Mouse (Mus musculus): ENCODE results near the gene Lepr. TPM values are rescaled to one million over a fixed set of nuclear protein-coding genes. Genes with fewer than 3 reads are reported as not detected.
"Not testable (repeated sequence)": the region's sequence is repeated elsewhere in the genome, so short reads cannot be mapped to it uniquely, and the experiment has no call there.

Gene Lepr
- total RNA-seq, 2 experiments from 2014 or later: 3.7 to 3.8 TPM

DNA sequence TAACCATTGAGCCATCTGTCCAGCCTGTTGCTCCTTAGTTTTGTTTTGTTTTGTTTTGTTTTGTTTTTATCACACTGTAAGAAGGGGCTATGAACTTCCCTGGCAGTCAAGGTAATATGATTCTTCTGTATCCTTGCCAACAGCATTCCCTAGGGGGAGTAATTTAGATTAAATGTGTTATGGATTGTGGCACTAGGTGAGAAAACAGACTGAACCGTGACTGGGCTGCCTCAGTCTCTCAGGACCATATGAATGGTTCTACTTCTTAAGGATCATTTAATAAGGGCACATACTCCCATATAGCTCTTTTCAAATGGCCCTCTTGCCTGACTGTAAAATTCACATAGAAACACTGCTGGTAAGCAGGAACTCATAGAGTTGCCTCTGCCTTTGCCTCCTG lies 4.6 kb upstream of the Lepr start:
- intact Hi-C loops (cut with DNase I): no loop called here

DNA sequence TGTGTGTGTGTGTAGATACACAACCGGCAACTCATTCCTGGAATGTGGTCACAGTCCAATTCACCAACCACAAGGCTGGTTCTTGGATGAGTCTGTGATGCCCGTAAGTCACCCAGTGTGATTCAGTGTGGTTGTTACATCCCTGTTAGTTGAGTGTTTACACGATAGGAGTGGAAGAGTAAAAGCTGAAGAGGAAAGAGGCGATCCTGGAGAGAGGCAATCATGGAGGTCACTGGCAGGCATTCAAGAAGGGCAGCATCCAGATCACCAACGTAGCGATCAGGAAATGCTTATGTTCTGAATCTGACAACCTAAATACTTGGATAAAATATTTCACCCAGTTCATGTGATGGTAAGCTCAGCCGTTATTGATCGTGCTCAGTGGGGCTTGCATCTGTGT lies 1.9 kb upstream of the Lepr start:
- intact Hi-C loops (cut with DNase I): no loop called here
- DNase-seq (ENCODE audit: low spot score in 2 of 2): no peak

More for the DNA sequence above, 4.6 kb upstream of the Lepr start:
- DNase-seq (ENCODE audit: low spot score in 2 of 2): no peak

GRCm38 (mm10) chr4:101715805-101716204 lies 1.4 kb upstream of the Lepr start:
- intact Hi-C loops (cut with DNase I): no loop called here
- DNase-seq (ENCODE audit: low spot score in 2 of 2): no peak

DNA sequence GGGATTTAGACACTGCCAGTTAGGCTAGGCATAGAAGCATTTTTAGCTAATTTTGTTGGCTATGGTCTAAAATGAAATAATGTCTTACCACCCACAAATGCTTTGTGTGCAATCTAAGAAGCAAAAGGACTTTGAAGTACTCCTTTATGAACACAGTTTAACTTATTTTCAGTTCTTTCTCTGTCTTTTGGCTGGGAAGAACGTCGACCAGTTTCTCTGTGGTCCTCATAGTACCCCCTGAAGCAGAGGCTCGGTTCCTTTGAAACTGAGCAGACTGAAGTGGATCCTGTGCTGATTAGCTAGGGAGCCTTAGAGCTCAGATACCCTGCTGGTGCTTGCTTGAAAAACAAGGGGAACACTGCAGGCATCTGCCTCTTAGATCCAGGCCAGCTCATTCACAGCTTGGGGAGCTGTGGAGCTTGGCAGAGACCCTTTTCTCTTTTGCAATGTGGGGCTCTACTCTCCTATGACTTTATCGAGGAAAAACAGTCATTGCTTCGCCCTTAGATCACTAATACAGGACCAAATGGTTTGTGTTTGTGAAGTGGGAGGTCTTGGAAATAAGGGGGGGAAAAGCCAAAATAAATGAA lies 1.9 kb downstream of the Lepr start:
- intact Hi-C loops (cut with DNase I): no loop called here
- peak in 1 of 2 experiments; percentile 23 for DNase-seq (ENCODE audit: low spot score in 2 of 2)

- no peak for DNase-seq (ENCODE audit: low spot score in 2 of 2)
- intact Hi-C loops (cut with DNase I): no loop called here
Observed at GRCm38 (mm10) chr4:101721705-101722104, 4.5 kb downstream of the Lepr start.

- DNase-seq (ENCODE audit: low spot score in 2 of 2): no peak
- intact Hi-C loops (cut with DNase I): no loop called here
Observed at GRCm38 (mm10) chr4:101741973-101742372, 24.8 kb downstream of the Lepr start.

GRCm38 (mm10) chr4:101745534-101745933 lies 28.3 kb downstream of the Lepr start:
- no peak for DNase-seq (ENCODE audit: low spot score in 2 of 2)
- intact Hi-C loops (cut with DNase I): no loop called here

GRCm38 (mm10) chr4:101760490-101760889 lies 43.3 kb downstream of the Lepr start:
- DNase-seq (ENCODE audit: low spot score in 2 of 2): peak in 1 of 2 experiments; percentile 2
- intact Hi-C loops (cut with DNase I): no loop called here

GRCm38 (mm10) chr4:101843923-101844322 lies 126.7 kb downstream of the Lepr start, which contains the start of gene B020004J07Rik:
TSS of gene B020004J07Rik (minus strand) at chr4:101844023.
- DNase-seq (ENCODE audit: low spot score in 2 of 2); intact Hi-C loops (cut with DNase I): not testable (repeated sequence)

DNA sequence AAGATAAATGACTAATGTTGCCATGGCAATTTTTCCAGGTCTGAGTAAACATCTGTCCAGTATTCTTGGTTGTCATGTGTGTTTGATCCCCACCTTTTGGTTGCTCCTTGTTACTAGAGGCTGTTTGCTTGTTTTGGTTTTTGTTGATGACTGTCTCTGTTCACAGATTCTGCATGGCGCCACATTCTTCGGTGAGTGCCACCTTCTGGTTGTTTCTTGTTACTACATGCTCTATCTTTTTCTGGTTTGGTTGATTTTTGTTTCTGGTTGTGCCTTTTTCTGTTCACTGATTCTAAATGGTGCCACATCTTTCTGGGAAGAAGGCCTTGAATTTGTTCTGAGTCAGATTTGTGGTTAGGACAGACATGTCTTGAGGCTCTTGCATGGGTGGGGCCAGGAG lies 133.7 kb downstream of the Lepr start:
- intact Hi-C loops (cut with DNase I): no loop called here
- no peak for DNase-seq (ENCODE audit: low spot score in 2 of 2)

GRCm38 (mm10) chr4:101860873-101861272 lies 143.7 kb downstream of the Lepr start:
- intact Hi-C loops (cut with DNase I): loop anchor here (2.0 to 5.0 kb wide), 2 partner anchors 111 to 138 kb away; no protein-coding TSS in a partner anchor

DNA sequence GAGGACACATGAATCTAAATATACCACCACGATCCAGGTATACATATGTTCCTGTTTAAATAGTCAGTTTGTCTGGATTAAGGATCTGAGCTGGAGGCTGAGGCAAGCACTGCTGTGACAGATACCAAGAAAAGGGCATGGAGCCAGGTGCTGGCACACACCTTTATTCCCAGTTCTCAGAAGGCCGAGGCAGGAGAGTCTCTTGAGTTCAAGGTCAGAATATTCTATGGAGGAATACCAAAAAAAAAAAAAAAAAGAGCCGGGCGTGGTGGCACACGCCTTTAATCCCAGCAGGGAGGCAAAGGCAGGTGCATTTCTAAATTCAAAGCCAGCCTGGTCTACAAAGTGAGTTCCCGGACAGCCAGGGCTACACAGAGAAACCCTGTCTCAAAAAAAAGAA lies 145.1 kb downstream of the Lepr start:
- intact Hi-C loops (cut with DNase I): loop anchor here (5.0 kb wide), 1 partner anchor 110 kb away; no protein-coding TSS in a partner anchor
- DNase-seq (ENCODE audit: low spot score in 2 of 2): no peak

More at GRCm38 (mm10) chr4:101860873-101861272, 143.7 kb downstream of the Lepr start:
- DNase-seq (ENCODE audit: low spot score in 2 of 2): peak; percentile 56 to 68

Other genes with a start within 250 kb of the Lepr start
- gene Dnajc6, start 220.8 kb upstream of the Lepr start, total RNA-seq (2021): 100 to 1,000 TPM; 306 to 342 TPM
- 10 to 100 TPM; 26.4 to 27.8 TPM for gene Leprot, start 69.7 kb upstream of the Lepr start, total RNA-seq (2021)
- gene B020004J07Rik, start 126.6 kb downstream of the Lepr start, total RNA-seq (2021): not detected
- not detected for gene C130073F10Rik, start 176.4 kb downstream of the Lepr start, total RNA-seq (2021)
- gene Gm12800, start 191.7 kb downstream of the Lepr start, total RNA-seq (2021): not detected
- gene Gm12794, start 223.0 kb downstream of the Lepr start, total RNA-seq (2021): not detected

Measured in left cerebral cortex, postnatal 25 days (tissue).